Mouse (Mus musculus) forebrain, embryonic 13.5 days (tissue): ENCODE measurements at regions not wholly inside any gene's neighbourhood (a gene's known extent, or its start where the extent isn't known, plus 50 kb on each side); places are given as distances from the start of the nearest gene placed in this dataset.
A peak's percentile ranks its signal among the peaks of the same experiment; 100 is the strongest.

ENCODE experiments used
- ATAC-seq: fragments of 200-750 bp; cut with Nextera tagmentation; 2 replicates; pipeline ENCODE4 v1.8.0; 2017
- H3K27ac ChIP-seq: fragments of 300-500 bp; sonication (generic); 2 replicates; pipeline ENCODE4 v1.5.1; 2015; ENCODE audit warnings: inconsistent platforms, mild to moderate bottlenecking, moderate library complexity
- H3K27me3 ChIP-seq: fragments of 300-500 bp; sonication (generic); 2 replicates; pipeline ENCODE4 v1.6.1; 2015; ENCODE audit warnings: mild to moderate bottlenecking, inconsistent platforms
- H3K36me3 ChIP-seq: fragments of 300-500 bp; sonication (generic); 2 replicates; pipeline ENCODE4 v1.6.1; 2015; ENCODE audit warnings: mild to moderate bottlenecking, inconsistent platforms; ENCODE audit not compliant: poor library complexity, severe bottlenecking
- H3K4me1 ChIP-seq: fragments of 300-500 bp; sonication (generic); 2 replicates; pipeline ENCODE4 v1.6.1; 2015; ENCODE audit warnings: inconsistent platforms
- H3K4me2 ChIP-seq: fragments of 300-500 bp; sonication (generic); 2 replicates; pipeline ENCODE4 v1.6.1; 2015; ENCODE audit warnings: inconsistent platforms, mild to moderate bottlenecking, moderate library complexity
- H3K4me3 ChIP-seq: fragments of 300-500 bp; sonication (generic); 2 replicates; pipeline ENCODE4 v1.5.1; 2015; ENCODE audit warnings: mild to moderate bottlenecking, inconsistent platforms
- H3K9ac ChIP-seq: fragments of 300-500 bp; sonication (generic); 2 replicates; pipeline ENCODE4 v1.6.1; 2015; ENCODE audit warnings: mild to moderate bottlenecking, inconsistent platforms
- H3K9me3 ChIP-seq: fragments of 300-500 bp; sonication (generic); replicated peaks from 2 replicates; pipeline ENCODE4 v1.6.1; 2016; ENCODE audit warnings: inconsistent platforms
- WGBS: fragments of 180-500 bp; shearing (Covaris S2); methylation state at CpG from one replicate; pipeline ENCODE4 v1.1.7; 2015; 5-methylcytosine and 5-hydroxymethylcytosine counted together

- Histone ChIP-seq H3K4me1 (no peaks in the 10 kb centered on the region), H3K9me3 (no peaks in the 10 kb centered on the region), H3K27ac (no peak overlapping the region), H3K4me3 (no peak overlapping the region), H3K9ac (no peak overlapping the region), H3K36me3 (no peaks in the 10 kb centered on the region), H3K27me3 (no peaks in the 10 kb centered on the region), H3K4me2 (no peak overlapping the region)
- 87% methylated on average over 6 of the region's 6 CpGs for WGBS
- no peak for ATAC-seq
Observed at GRCm38 (mm10) chr13:110895349-110895748, 359.5 kb upstream of the Actbl2 start.

GRCm38 (mm10) chr13:110895900-110896299 lies 358.9 kb upstream of the Actbl2 start:
- ATAC-seq, result no peak
- H3K4me2 ChIP-seq, result no peak overlapping the region
- H3K36me3 ChIP-seq, result no peaks in the 10 kb centered on the region
- H3K9me3 ChIP-seq, result no peaks in the 10 kb centered on the region
- H3K4me3 ChIP-seq, result no peak overlapping the region
- H3K27ac ChIP-seq, result no peak overlapping the region
- H3K9ac ChIP-seq, result no peak overlapping the region
- H3K4me1 ChIP-seq, result no peaks in the 10 kb centered on the region
- H3K27me3 ChIP-seq, result no peaks in the 10 kb centered on the region
- WGBS, result 65% methylated on average over 8 of the region's 8 CpGs

- Histone ChIP-seq H3K4me1 (no peaks in the 10 kb centered on the region), H3K27ac (no peak overlapping the region), H3K27me3 (no peaks in the 10 kb centered on the region), H3K9me3 (no peaks in the 10 kb centered on the region), H3K9ac (no peak overlapping the region), H3K36me3 (no peaks in the 10 kb centered on the region), H3K4me3 (no peak overlapping the region), H3K4me2 (no peak overlapping the region)
- 70% methylated on average over 4 of the region's 4 CpGs for WGBS
- no peak for ATAC-seq
Observed at GRCm38 (mm10) chr13:110897621-110898020, 357.2 kb upstream of the Actbl2 start.

- H3K27ac ChIP-seq, result no peak overlapping the region
- no peak overlapping the region for H3K4me3 ChIP-seq
- no peaks in the 10 kb centered on the region for H3K4me1 ChIP-seq
- H3K27me3 ChIP-seq, result no peaks in the 10 kb centered on the region
- no peaks in the 10 kb centered on the region for H3K36me3 ChIP-seq
- WGBS, result 77% methylated on average over 7 of the region's 7 CpGs
- H3K4me2 ChIP-seq, result no peak overlapping the region
- H3K9me3 ChIP-seq, result no peaks in the 10 kb centered on the region
- H3K9ac ChIP-seq, result no peak overlapping the region
- ATAC-seq, result no peak
Observed at GRCm38 (mm10) chr13:110902994-110903644, 351.7 kb upstream of the Actbl2 start.

GRCm38 (mm10) chr13:110907319-110907955 lies 347.4 kb upstream of the Actbl2 start:
- H3K9me3 ChIP-seq, result no peaks in the 10 kb centered on the region
- 67% methylated on average over 6 of the region's 6 CpGs for WGBS
- ATAC-seq, result no peak

GRCm38 (mm10) chr13:110911866-110912265 lies 342.9 kb upstream of the Actbl2 start:
- Histone ChIP-seq H3K9ac (no peak overlapping the region), H3K27ac (no peak overlapping the region), H3K4me1 (no peaks in the 10 kb centered on the region), H3K9me3 (no peaks in the 10 kb centered on the region), H3K27me3 (no peaks in the 10 kb centered on the region), H3K36me3 (no peaks in the 10 kb centered on the region), H3K4me3 (no peak overlapping the region), H3K4me2 (no peak overlapping the region)
- ATAC-seq, result no peak
- WGBS, result 86% methylated on average over 7 of the region's 7 CpGs

More at GRCm38 (mm10) chr13:110907319-110907955, 347.4 kb upstream of the Actbl2 start:
- H3K27me3 ChIP-seq, result no peaks in the 10 kb centered on the region
- no peak overlapping the region for H3K4me2 ChIP-seq
- H3K4me1 ChIP-seq, result no peaks in the 10 kb centered on the region
- no peaks in the 10 kb centered on the region for H3K36me3 ChIP-seq
- no peak overlapping the region for H3K27ac ChIP-seq
- H3K9ac ChIP-seq, result no peak overlapping the region
- H3K4me3 ChIP-seq, result no peak overlapping the region

GRCm38 (mm10) chr13:110913177-110913576 lies 341.6 kb upstream of the Actbl2 start:
- no peak overlapping the region for H3K4me3 ChIP-seq
- H3K4me1 ChIP-seq, result no peaks in the 10 kb centered on the region
- H3K27me3 ChIP-seq, result no peaks in the 10 kb centered on the region
- no peak overlapping the region for H3K4me2 ChIP-seq
- H3K9ac ChIP-seq, result no peak overlapping the region
- no peak for ATAC-seq
- H3K9me3 ChIP-seq, result no peaks in the 10 kb centered on the region
- H3K36me3 ChIP-seq, result no peaks in the 10 kb centered on the region
- 82% methylated on average over 4 of the region's 4 CpGs for WGBS
- no peak overlapping the region for H3K27ac ChIP-seq

- peak; percentile 27; the same call in 1 of the 2 replicates for ATAC-seq
- no peaks in the 10 kb centered on the region for H3K27me3 ChIP-seq
- WGBS, result 89% methylated on average over 5 of the region's 5 CpGs
- H3K4me1 ChIP-seq, result no peaks in the 10 kb centered on the region
- no peak overlapping the region for H3K4me3 ChIP-seq
- H3K9ac ChIP-seq, result no peak overlapping the region
- H3K27ac ChIP-seq, result no peak overlapping the region
- no peaks in the 10 kb centered on the region for H3K36me3 ChIP-seq
- no peaks in the 10 kb centered on the region for H3K9me3 ChIP-seq
- H3K4me2 ChIP-seq, result no peak overlapping the region
Observed at GRCm38 (mm10) chr13:110913687-110914086, 341.1 kb upstream of the Actbl2 start.

- 63% methylated on average over 1 of the region's 1 CpGs for WGBS
- Histone ChIP-seq H3K27ac (no peak overlapping the region), H3K4me3 (no peak overlapping the region), H3K4me1 (no peaks in the 10 kb centered on the region), H3K36me3 (no peaks in the 10 kb centered on the region), H3K9ac (no peak overlapping the region), H3K4me2 (no peak overlapping the region), H3K9me3 (no peaks in the 10 kb centered on the region), H3K27me3 (no peaks in the 10 kb centered on the region)
- ATAC-seq, result no peak
Observed at GRCm38 (mm10) chr13:110915161-110915560, 339.7 kb upstream of the Actbl2 start.

- no peak for ATAC-seq
- no peak overlapping the region for H3K9ac ChIP-seq
- no peak overlapping the region for H3K27ac ChIP-seq
- no peaks in the 10 kb centered on the region for H3K36me3 ChIP-seq
- H3K4me2 ChIP-seq, result no peak overlapping the region
- H3K4me1 ChIP-seq, result no peaks in the 10 kb centered on the region
- H3K9me3 ChIP-seq, result no peaks in the 10 kb centered on the region
- H3K4me3 ChIP-seq, result no peak overlapping the region
- WGBS, result 96% methylated on average over 5 of the region's 5 CpGs
- no peaks in the 10 kb centered on the region for H3K27me3 ChIP-seq
Observed at GRCm38 (mm10) chr13:110923936-110924335, 330.9 kb upstream of the Actbl2 start.

- Histone ChIP-seq H3K27me3 (no peaks in the 10 kb centered on the region), H3K4me1 (no peaks in the 10 kb centered on the region), H3K4me3 (no peak overlapping the region), H3K9me3 (no peaks in the 10 kb centered on the region), H3K9ac (no peak overlapping the region), H3K4me2 (no peak overlapping the region), H3K36me3 (no peaks in the 10 kb centered on the region), H3K27ac (no peak overlapping the region)
- 87% methylated on average over 3 of the region's 3 CpGs for WGBS
- ATAC-seq, result no peak
Observed at GRCm38 (mm10) chr13:110924897-110925296, 329.9 kb upstream of the Actbl2 start.

- no peaks in the 10 kb centered on the region for H3K36me3 ChIP-seq
- H3K4me3 ChIP-seq, result no peak overlapping the region
- ATAC-seq, result no peak
- H3K9me3 ChIP-seq, result no peaks in the 10 kb centered on the region
- no peaks in the 10 kb centered on the region for H3K4me1 ChIP-seq
- no peaks in the 10 kb centered on the region for H3K27me3 ChIP-seq
- 86% methylated on average over 3 of the region's 3 CpGs for WGBS
- H3K9ac ChIP-seq, result no peak overlapping the region
- H3K4me2 ChIP-seq, result no peak overlapping the region
- no peak overlapping the region for H3K27ac ChIP-seq
Observed at GRCm38 (mm10) chr13:110928143-110928542, 326.7 kb upstream of the Actbl2 start.

- no peak overlapping the region for H3K4me3 ChIP-seq
- no peak for ATAC-seq
- no peak overlapping the region for H3K4me2 ChIP-seq
- H3K27ac ChIP-seq, result no peak overlapping the region
- H3K27me3 ChIP-seq, result no peaks in the 10 kb centered on the region
- WGBS, result 86% methylated on average over 3 of the region's 3 CpGs
- H3K9ac ChIP-seq, result no peak overlapping the region
- H3K4me1 ChIP-seq, result no peaks in the 10 kb centered on the region
- H3K9me3 ChIP-seq, result no peaks in the 10 kb centered on the region
- H3K36me3 ChIP-seq, result no peaks in the 10 kb centered on the region
Observed at GRCm38 (mm10) chr13:110928894-110929293, 325.9 kb upstream of the Actbl2 start.
